Mouse (Mus musculus) cortical plate, adult 2 months (tissue): ENCODE results near the gene Atp2b1.

Source experiments
- CTCF ChIP-seq: fragments of 200-500 bp; IDR thresholded peaks from 2 replicates; pipeline ENCODE4 v1.5.1; 2011; ENCODE audit warnings: mild to moderate bottlenecking, control low read depth, low read length; ENCODE audit not compliant: insufficient read depth; ENCODE audit errors: extremely low read depth
- POLR2A ChIP-seq: fragments of 200-500 bp; IDR thresholded peaks from 2 replicates; pipeline ENCODE4 v1.6.1; 2011; ENCODE audit warnings: mild to moderate bottlenecking, low read length, control low read depth; ENCODE audit not compliant: insufficient read depth; ENCODE audit errors: extremely low read depth

DNA sequence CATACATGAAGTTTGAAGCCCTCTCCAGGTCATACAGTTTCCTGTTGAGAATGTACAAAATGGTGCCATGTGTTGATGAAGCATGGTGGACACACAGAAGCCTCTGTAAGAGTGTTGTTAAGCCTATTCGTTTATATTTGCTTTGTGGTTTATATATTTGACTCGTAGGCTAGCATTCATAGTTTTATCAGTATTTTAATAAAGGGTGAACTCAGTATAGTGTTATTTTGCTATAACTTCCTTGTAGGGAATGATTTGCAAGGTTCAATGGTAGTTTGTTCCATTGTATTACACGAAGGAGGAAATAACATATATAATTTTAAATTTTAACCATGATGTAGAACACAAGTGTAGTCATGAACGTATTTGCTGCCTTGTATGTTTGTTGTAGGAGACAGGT is 25.9 kb downstream of the Atp2b1 start:
- no peak for TF ChIP-seq CTCF
- no peak for TF ChIP-seq POLR2A
